Mouse (Mus musculus): ENCODE results near the gene Pcsk6.

Gene Pcsk6

DNA sequence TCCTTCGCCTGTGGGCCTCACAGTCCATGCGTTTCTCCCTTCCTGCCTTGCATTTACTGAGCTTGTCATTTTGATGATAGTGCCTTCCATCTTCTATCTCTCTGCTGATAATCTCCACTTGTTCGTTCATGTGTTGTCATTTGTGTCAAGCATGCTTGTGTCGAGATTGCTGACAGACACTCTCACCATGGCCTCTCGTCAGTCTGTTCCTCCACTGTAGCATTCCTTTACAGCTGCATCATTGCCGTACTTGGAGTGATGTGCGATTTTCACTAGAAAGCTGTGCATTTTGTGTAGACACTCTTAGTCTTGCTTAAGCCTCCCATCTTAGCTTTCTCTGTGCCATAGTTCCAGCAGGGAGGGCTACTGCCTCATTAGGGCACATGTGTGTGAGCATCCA, 79.5 kb downstream of the Pcsk6 start:
- WGBS, result 88% methylated on average over 7 of the region's 7 CpGs

DNA sequence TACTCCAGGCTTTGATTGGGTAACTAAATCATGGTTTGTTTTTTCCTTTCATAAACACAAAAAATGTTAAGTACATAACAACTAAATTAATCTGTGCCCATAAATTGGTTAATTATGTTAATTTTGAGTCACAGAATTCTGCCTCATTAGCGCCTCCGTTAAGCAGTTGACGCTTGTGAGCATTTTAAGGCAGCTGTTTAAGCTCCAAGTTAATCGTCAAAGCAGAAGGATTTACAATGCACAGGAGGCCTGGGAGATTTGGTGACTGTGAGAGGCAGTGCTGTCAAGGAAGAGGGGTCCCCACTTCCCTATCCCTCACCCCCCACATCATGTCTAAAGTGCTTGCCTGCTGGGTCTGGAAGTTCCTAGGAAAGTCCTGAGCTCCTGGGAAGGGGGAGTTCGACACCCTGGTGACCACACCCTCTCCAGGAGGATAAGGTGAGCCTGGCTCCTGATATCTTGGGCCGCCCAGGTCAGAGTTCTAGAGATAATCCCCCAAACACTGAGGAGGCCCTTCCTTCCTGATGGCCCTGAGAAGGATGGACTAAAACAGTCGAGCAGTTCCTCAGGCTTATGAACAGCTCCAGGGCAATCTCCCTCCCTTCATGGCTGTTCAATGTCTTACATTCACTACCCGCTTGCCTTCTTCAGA, 83.9 kb downstream of the Pcsk6 start:
- 75% methylated on average over 8 of the region's 8 CpGs for WGBS

DNA sequence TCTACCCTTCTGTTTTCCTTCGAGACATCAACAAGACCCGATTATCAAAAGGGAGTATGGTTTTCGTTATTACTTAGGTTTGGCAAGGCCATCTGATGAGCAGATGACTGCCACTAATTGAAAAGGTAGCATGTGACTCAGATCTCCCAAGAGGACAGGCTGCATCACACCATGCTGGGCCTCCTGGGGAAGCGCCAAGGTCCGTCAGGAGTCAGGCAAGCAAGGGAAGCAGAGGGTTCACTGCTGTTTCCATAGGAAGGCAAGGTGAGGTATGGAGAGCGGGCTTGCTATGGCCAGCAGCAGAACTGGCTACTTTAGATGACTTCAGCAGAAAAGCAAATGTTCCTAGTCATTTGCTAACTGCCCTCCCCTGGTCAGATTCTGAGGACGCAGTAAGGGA, 84.9 kb downstream of the Pcsk6 start:
- WGBS, result 91% methylated on average over 7 of the region's 7 CpGs

DNA sequence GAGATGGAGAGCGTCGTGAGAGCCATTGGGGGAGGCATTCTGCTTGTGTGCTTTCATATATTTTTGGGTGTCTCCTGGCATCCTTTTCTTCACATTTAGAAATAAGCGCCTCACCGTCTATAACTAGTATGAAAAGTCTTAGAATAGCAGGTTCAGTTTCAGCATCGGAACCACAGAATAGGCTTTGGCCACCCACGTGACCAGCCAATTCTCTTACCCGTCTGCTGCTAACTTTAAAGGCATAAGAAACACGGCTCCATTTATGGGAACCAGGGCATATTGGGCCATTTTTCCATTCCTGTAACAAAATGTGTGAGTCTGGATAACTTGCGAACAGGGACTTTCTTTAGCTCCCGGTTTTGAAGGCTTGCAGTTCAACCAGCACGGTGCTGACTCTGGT, 87.4 kb downstream of the Pcsk6 start:
- WGBS, result 57% methylated on average over 11 of the region's 11 CpGs

DNA sequence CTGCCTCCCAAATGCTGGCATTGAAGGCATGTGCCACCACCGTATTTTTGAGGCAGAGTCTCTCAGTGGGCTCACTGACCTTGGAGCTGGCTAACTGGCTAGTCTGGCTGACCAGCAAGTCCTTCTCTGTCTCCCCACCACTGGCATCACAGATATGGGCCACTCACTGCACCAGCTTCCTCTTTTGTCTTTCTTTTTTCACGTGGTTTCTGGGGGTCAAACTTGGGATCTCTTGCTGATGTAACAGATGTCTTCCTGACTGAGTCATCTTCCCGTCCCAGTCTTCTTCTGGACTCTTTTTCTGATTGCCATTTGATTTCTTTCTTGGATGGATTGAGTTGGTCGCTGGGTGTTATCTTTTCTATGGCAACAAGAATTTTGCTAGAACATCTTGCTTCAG, 93.0 kb downstream of the Pcsk6 start:
- 55% methylated on average over 4 of the region's 4 CpGs for WGBS

DNA sequence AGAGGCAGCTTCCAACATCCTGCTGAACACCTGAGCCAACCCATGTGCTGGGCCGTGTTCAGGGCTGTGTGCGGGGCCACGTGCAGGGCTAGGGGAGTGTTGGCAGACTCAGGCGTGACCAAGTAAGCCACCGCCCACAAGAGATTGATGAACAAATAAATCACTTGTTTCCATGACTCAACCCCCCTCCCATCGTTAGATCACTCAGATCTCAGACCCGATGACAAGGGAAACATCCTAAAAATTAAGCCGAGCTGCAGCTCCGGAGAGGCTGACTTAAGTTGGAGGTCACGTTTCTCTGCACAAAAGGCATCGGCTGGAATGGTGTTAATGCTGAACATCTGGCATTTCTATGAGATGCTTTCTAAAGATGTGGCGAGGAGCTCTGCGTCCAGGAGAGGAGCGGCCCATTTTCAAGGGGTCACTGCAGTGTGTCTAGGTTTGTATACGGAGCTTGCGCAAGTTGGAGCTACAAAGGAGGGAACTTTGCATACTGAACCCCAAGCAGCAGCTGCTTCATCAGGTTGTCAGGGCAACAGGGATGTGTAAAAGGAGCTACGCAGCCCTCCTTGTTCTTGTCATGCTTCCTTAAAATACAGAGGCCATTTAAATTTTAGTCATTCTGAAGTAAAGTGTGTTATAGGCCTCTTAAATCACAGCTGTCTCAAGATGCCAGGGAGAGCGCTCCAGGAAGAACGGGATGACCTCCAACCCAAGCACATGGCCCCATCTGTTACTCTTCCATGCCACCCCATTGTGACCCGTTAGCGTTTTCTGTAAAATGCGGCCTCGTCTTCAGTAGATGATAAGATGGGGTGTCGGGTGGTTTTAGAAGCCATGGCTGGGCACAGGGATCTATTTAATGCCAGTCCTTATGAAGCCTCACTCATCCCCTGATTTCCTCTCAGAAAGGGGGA, 94.0 kb downstream of the Pcsk6 start:
- WGBS, result 61% methylated on average over 24 of the region's 24 CpGs

DNA sequence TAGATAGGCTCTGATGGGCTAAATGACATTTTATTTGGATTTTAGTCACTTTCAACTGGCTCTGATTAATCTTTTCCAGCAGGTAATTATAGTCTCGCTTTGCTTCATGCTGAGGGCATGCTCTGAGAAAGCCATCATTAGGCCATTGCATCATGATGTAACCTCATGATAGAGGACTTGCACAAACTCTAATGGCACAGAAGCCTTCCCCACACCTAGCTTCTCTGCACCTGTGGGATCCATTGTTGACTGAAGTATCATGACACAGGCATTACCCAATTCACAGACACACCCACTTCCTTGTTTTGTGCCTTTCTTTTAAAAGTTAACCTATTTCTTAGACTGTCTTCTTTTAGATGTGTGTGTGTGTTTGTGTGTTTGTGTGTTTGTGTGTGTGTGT, 95.7 kb downstream of the Pcsk6 start:
- 97% methylated on average over 1 of the region's 1 CpGs for WGBS

DNA sequence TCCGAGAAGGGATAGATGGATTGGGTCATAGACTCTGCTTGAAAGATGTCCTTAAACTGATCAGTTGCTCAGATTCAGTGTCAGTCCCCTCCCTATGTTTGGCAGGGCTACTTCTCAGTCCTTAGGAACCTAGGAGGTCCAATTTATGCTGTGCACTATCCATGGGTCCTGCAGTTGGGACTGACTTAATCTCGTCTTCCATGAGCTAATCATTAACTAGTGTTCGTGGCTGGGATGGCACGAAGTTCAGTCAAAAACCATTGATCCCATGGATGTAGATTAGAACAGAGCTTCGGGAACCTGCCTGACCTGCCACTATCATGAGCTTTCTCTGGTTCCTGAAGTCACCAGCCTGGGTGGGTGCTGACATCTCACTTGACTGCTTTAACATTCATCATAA, 96.6 kb downstream of the Pcsk6 start:
- 96% methylated on average over 5 of the region's 5 CpGs for WGBS

DNA sequence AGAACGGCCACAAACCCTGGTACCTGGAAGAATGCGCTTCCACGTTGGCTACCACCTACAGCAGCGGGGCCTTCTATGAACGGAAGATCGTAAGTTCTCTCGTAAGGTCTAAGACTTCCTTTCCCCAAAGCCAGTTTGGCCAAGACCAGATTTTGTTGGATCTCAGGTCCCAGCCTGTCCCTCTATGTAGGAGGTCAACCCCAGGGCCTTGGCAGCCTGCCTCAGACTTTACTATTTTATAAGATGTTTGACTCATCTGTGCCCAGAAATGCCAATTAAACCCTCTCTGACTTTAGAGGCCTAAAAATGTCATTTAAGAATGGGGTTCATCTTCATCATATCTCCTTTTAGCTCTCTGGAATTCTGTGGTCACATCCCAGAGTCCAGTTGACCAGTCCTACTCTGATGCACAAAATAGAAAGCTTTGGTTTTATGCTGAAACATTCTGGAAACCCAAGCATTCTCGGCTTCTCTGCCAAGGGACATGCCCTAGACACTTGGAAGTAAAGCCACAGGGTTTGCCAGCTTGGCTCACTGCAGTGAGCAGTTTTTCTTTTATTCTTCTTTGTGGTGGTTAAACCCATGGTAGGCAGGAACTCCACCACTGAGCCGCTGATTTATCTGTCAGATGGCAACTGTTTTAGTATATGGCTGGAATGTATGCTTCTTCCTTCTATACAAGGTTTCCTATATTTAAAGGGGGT, 97.8 kb downstream of the Pcsk6 start:
- WGBS, result 92% methylated on average over 9 of the region's 9 CpGs

DNA sequence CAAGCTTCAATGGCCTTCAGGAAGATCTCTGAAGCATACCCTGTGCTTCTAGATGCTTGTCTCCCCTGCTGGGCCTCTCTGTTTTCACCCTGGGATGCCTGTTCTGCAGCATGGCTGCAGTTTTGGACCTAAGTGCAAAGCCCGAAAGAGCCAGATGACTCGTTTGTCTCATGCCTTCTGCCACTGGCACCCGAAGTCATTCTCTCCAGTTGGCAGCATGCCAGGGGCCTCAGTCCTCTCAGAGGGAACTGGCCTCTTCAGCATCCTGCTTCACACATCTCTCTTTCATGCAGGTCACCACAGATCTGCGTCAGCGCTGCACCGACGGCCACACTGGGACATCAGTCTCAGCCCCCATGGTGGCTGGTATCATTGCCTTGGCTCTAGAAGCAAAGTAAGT, 101.1 kb downstream of the Pcsk6 start:
- WGBS, result 67% methylated on average over 7 of the region's 7 CpGs

DNA sequence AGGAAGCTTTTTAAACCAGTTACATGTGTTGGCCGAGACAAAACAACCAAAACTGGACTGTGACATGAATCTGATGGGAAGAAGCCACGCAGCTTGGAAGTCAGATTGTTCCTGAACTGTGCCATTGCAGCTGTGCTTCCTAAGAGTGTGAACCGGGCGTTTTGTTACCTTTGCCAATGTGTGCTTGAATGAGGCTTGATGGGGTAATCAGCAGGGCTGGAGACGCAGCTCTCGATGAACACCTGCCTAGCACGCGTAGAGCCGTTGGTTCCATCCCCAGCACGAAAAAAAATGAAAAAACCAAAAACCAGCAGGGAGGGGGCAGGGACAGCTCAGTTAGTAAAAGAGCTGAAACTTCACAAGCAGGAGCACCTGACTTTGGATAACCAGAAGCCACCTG, 109.8 kb downstream of the Pcsk6 start:
- WGBS, result 80% methylated on average over 10 of the region's 10 CpGs

DNA sequence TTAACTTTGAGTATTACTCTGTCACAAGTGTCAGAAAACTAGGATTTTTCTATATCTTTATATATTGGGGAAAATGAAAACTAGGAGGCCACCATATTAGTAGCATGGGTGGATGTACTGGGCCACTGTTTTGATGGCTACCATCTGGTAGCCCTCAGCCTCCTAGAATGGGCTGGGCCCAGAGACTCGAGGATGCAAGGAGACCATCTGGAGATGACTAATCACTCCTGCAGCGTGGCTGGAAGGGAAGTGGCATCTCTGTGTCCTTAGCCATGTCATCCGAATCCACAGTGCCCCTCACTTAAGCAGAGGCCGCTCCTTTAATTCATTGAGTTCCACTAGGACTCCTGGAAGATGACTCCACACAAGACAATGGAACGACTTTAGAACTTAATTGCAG, 115.8 kb downstream of the Pcsk6 start:
- 75% methylated on average over 5 of the region's 5 CpGs for WGBS

DNA sequence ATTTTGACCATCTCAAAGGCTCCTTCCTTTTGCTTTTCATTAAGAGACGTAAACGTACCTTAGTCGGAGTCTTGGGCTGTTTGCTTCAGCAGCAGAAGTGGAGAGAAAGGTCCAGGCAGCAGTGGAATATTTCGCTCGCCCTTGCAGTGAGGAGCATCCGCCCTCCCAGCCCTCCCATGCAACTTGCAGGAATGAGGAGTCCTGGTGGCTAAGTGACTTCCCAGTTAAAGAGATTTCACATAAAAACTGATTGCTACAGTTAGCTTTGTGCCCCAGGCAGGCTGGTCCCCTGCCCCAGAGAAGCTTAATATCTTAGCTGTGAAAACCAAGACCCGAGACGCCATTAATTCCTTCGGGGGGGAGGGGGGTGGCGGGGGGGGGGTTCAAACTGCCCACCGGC, 116.4 kb downstream of the Pcsk6 start:
- WGBS, result 88% methylated on average over 11 of the region's 11 CpGs

DNA sequence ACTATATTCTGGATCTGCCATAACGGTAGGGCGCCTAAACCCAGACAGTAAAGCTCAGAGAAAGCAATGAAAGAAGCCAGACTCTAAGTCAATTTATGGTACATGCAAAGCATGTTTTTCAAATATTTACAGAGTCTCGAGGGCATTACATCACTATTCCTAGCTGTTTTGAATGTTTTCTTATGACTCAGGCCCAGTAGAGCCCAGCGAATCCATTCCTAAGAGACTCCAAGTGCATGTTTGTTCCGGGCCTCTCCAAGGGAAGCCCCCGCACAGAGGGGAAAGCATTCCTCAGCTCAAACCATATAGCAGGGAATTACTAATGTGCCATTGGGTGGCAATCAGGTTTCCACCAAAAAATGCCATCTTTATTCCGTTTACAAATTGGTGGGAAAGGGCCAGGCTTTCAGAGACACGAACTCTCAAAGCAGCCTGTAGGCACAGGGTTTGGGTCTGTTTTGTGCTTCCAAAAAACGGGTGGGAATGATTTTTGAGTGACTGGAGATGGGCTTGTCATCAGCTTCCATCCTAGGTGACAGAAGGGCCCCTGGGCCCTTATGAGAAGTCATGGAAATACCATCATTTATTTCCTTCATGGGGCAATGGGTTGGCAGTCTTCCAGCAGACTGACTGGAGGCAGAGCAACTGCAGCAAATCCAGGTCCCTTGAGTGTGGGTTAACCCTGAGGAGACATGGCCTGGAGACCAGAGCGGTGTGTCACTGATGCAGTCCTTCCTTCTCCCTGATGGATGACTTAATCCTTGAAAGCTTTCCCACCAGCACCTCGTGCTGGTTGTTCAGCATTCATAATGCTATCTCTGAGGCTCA, 117.7 kb downstream of the Pcsk6 start:
- 87% methylated on average over 11 of the region's 11 CpGs for WGBS

DNA sequence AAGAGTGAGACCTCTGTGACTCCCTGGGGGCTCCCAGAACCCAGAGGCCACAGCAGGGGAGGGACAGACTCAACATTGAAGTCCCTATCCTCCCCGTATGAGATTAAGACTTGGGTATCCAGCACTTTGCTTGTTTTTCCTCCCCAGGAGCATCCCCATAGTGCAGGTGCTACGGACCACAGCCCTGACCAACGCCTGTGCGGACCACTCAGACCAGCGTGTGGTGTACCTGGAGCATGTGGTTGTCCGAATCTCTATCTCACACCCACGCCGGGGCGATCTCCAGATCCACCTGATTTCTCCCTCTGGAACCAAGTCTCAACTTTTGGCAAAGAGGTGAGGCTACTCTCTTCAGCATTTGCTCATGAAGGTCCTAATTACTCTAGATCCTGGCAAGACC, 118.5 kb downstream of the Pcsk6 start:
- WGBS, result 96% methylated on average over 9 of the region's 9 CpGs

DNA sequence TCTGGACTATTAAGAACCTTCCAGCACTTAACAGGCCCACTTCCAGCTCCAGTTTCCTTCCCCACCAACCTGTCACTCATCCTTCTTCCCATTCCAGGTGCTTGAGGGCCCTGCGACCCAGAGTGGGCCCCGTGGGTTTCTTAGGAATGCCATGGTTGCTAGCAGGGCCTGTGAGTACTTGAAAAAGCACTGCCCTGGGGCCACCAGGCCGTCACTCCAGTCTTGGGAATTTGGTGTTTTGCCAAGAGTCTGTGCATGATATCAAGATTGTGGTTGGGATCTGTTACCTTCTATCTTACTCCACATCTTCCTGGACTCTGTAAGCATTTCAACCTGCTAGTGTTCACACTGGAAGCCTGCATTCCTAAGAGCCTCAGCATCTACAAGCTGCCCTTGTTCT, 120.5 kb downstream of the Pcsk6 start:
- 75% methylated on average over 3 of the region's 3 CpGs for WGBS

DNA sequence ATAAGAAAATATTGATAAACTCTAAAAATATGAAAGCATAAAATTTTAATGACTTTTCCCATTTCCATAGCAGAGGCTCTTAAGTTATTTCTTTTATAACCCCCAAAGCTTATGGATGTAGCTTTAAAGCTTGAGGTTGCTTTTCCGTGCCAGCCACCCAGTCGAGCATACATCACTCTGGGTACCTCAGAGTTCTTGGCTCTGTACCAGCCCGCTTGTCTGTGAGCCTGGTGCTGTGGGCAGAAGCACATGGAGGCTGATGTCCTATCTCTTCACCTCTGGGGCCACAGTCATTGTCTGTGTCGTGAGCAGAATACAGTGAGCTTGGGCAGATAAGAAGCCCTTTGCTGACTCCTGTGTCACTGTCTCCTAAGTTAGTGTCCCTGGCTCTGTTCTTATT, 126.7 kb downstream of the Pcsk6 start:
- WGBS, result 78% methylated on average over 4 of the region's 4 CpGs

DNA sequence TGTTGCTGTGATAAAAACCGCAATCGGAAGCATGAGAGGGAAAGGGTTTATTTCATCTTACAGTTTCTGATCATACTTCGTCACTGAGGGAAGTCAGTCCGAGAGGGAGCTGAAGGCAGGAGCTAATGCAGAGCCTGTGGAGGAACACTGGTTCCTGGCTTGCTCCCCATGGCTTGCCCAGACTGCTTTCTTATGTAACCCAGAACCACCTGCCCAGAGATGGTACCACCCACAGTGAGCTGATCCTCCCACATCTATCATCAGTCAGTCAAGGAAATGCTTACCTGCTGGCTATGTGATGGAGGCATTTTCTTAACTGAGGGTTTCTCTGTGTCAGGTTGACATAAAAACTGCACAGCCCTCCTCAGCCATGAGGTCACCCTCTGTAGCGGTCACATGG, 127.2 kb downstream of the Pcsk6 start:
- 83% methylated on average over 5 of the region's 5 CpGs for WGBS

DNA sequence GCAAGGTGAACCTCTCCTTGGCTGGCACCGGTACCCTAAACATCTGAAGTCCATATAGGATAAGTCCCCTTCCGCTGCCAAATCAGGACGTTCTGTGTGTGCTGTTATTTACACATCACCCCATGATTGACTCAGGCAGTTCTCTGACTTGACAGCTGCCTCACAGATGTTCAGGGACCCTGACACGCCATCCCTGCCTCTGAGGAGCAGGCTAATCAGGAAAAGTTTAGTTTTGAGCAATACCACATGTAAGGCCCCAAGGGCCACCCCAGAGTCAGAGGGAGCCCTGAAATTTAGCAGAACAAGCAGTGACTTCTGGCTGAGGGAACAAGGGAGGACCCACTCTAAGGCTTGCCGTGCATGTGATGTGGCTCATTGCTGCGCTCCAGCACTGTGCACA, 130.8 kb downstream of the Pcsk6 start:
- WGBS, result 90% methylated on average over 6 of the region's 6 CpGs

DNA sequence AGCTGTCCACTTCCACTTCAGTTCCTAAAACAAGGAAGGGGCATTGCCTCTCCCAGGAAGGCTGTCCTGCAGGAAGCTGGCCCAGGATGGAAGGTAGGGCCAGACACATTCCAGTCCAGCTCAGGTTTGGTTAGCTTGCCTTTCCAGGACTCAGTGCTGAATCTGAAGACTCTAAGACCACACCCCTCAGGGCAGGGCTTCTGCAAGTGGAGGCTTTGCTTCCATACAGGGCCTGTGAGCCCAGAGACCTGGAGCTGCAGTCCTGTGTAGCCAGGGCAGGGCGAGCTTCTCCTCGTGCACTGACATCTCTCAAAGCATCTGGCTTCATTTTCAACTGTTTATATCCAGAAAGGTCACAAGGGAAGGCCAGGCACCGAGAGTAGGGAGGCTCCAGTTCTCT, 131.9 kb downstream of the Pcsk6 start:
- WGBS, result 82% methylated on average over 3 of the region's 3 CpGs

DNA sequence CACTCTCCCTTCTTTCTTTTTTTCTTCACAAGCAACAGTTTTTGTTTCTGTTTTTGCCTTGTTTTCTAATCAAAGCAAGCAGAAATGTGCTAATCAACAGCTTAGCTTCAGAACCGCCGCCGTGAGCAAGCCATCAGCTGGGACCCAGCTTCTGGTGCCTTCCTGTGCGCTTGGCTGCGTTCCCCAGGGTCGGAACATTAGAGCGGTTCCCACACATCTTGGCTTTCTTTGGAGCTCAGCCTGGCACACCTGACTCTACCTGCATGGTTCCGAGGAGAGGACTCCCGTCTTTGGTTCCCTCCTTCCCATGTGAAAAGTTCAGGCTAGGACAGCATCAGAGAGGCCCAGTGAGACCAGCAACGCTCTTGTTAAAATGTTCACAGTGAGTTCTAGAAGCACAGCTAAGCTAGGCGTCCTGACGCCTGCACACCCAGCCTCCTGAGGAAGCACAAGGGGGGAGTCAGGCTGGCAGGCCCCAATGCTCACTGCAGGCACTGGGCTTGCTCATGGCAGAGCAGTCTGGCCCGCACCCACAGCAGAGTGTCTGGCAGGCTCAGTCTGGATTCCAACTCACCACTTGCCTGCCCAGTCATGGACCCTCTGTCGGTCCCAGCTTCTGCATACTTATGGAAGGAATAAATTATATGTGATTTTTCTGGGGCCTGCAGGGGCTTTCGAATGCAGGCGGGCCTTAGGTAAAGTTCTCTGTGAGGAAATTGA, 139.7 kb downstream of the Pcsk6 start:
- 83% methylated on average over 16 of the region's 16 CpGs for WGBS

Data from cerebral cortex, adult 2 months (tissue).